Mouse (Mus musculus): Measurements from ENCODE around the gene Srpk2. TPM values are rescaled to one million over a fixed set of nuclear protein-coding genes. Genes with fewer than 3 reads are reported as not detected.

The Srpk2 gene
- polyA plus RNA-seq, 1 experiment = 66.9 TPM

DNA sequence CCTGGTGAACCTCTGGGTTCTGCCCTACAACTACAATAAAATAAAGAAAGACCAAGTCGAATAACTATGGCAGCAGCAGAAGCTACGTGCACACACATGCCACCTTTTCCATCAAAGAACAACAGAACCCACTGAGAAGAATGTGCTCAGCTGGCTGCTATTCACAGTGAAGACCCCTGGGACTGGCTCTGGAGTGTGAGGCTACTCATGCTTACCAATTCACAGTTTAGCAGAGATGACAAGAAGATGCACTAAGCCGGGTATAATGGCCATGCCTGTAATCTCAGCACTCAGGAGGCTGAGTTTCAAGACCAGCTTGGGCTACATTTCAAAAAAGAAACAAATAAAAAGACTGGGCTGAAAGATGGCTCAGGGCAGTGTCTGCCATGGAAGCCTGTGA lies 167.5 kb downstream of the Srpk2 start:
- H3K27ac ChIP-seq (ENCODE audit: insufficient read depth, low read length) = no peak overlapping the region
- peaks cover 9% of the 10 kb centered on the region for H3K4me1 ChIP-seq (ENCODE audit: control insufficient read depth, insufficient read depth, low read length)
- no peak overlapping the region for H3K4me3 ChIP-seq (ENCODE audit: insufficient read depth, low read length)
- TF ChIP-seq POLR2A (IDR thresholded peaks at IDR 0.05; ENCODE audit: low read depth, low read length) (no peak), CTCF (IDR thresholded peaks at IDR 0.05; ENCODE audit: borderline replicate concordance, insufficient read depth, low read length) (no peak)

GRCm38 (mm10) chr5:23515038-23515437 lies 169.4 kb downstream of the Srpk2 start:
- Histone ChIP-seq H3K27ac (ENCODE audit: insufficient read depth, low read length) (no peak overlapping the region), H3K4me1 (ENCODE audit: control insufficient read depth, insufficient read depth, low read length) (peaks cover 9% of the 10 kb centered on the region), H3K4me3 (ENCODE audit: insufficient read depth, low read length) (no peak overlapping the region)
- TF ChIP-seq POLR2A (IDR thresholded peaks at IDR 0.05; ENCODE audit: low read depth, low read length) = no peak
- TF ChIP-seq CTCF (IDR thresholded peaks at IDR 0.05; ENCODE audit: borderline replicate concordance, insufficient read depth, low read length) = no peak

GRCm38 (mm10) chr5:23513468-23513867 lies 170.9 kb downstream of the Srpk2 start:
- TF ChIP-seq POLR2A (IDR thresholded peaks at IDR 0.05; ENCODE audit: low read depth, low read length) (no peak), CTCF (IDR thresholded peaks at IDR 0.05; ENCODE audit: borderline replicate concordance, insufficient read depth, low read length) (no peak)
- no peak overlapping the region for H3K27ac ChIP-seq (ENCODE audit: insufficient read depth, low read length)
- H3K4me3 ChIP-seq (ENCODE audit: insufficient read depth, low read length) = no peak overlapping the region
- no peaks in the 10 kb centered on the region for H3K4me1 ChIP-seq (ENCODE audit: control insufficient read depth, insufficient read depth, low read length)

DNA sequence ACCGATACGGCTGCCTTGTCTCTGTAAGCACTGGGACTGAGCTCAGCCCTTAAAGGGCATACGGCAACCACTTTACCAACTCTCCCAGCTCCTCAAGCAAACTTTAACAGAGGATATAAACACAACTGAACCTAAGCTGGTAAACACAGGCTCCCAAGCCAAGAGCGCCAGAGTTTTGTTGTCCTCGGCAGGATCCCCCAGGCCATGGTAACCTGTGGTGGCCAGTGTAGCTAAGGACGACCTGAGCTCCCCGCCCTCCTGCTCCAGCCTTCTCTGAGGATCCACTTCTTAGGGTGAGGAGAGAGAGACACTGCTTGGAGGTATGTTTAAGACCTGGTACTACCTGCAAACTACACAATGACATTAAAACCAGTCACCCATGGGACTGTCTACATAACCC lies 171.9 kb downstream of the Srpk2 start:
- TF ChIP-seq POLR2A (IDR thresholded peaks at IDR 0.05; ENCODE audit: low read depth, low read length) (no peak), CTCF (IDR thresholded peaks at IDR 0.05; ENCODE audit: borderline replicate concordance, insufficient read depth, low read length) (no peak)
- H3K4me1 ChIP-seq (ENCODE audit: control insufficient read depth, insufficient read depth, low read length) = no peaks in the 10 kb centered on the region
- H3K4me3 ChIP-seq (ENCODE audit: insufficient read depth, low read length) = no peak overlapping the region
- H3K27ac ChIP-seq (ENCODE audit: insufficient read depth, low read length) = no peak overlapping the region

DNA sequence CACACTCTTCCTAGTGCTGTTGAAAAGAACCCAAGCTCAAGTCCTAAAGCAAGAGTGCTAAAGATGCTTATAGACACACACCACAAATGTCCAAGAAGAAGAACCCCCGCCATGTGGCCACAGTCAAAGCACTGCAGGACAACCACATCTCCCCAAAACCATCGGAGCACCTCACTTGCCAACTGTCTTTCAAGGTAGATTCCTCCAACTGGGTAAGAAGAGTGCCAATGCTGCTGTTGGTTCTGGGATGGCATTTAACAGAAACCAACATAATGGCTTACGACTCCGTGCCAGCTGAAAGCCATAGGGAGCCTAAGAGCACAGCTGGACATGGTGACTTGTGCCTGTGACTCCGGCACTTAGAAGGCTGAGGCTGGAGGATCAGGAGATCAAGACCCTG lies 173.0 kb downstream of the Srpk2 start:
- Histone ChIP-seq H3K27ac (ENCODE audit: insufficient read depth, low read length) (no peak overlapping the region), H3K4me1 (ENCODE audit: control insufficient read depth, insufficient read depth, low read length) (no peaks in the 10 kb centered on the region), H3K4me3 (ENCODE audit: insufficient read depth, low read length) (no peak overlapping the region)
- TF ChIP-seq CTCF (IDR thresholded peaks at IDR 0.05; ENCODE audit: borderline replicate concordance, insufficient read depth, low read length) (no peak), POLR2A (IDR thresholded peaks at IDR 0.05; ENCODE audit: low read depth, low read length) (no peak)

DNA sequence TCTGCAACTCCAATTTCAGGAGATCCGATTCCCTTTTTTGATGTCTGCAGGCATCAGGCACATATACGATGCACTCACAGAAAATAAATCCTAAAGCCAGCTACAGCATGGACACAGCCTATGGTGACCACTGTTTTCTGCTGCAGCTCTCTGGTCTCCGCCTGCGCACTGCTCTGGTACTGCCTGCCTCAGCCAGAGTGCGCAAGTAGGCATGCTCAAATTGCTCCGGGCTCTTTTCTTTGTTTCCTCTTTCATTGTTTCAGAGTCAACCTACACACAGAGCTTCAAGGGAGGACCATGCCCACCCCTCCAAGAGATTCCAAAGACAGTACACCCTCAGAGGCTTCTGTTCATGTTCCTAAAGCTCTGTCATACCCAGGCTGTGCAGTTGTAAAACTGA lies 175.8 kb downstream of the Srpk2 start:
- TF ChIP-seq CTCF (IDR thresholded peaks at IDR 0.05; ENCODE audit: borderline replicate concordance, insufficient read depth, low read length) (no peak), POLR2A (IDR thresholded peaks at IDR 0.05; ENCODE audit: low read depth, low read length) (no peak)
- H3K27ac ChIP-seq (ENCODE audit: insufficient read depth, low read length) = no peak overlapping the region
- H3K4me1 ChIP-seq (ENCODE audit: control insufficient read depth, insufficient read depth, low read length) = no peaks in the 10 kb centered on the region
- H3K4me3 ChIP-seq (ENCODE audit: insufficient read depth, low read length) = no peak overlapping the region

DNA sequence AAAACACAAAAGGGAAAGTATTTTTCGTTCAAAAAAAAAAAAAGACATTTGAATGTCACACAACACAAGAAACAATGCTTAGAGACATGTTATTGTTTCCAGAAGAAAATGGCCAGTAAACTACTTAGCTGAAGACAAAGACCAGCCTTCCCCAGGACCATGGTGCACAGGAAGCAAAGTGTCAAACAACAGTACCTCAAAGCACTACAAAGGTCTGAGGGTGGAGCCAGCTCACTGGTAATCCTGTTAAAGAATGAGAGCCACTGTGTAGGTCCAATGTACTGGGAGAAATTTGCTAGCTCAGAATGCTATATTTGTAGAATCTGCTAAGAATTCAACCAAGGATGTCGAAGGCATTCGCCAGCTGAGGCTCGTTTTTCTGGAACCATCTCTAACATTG lies 177.2 kb downstream of the Srpk2 start:
- H3K27ac ChIP-seq (ENCODE audit: insufficient read depth, low read length) = no peak overlapping the region
- no peaks in the 10 kb centered on the region for H3K4me1 ChIP-seq (ENCODE audit: control insufficient read depth, insufficient read depth, low read length)
- TF ChIP-seq POLR2A (IDR thresholded peaks at IDR 0.05; ENCODE audit: low read depth, low read length) (no peak), CTCF (IDR thresholded peaks at IDR 0.05; ENCODE audit: borderline replicate concordance, insufficient read depth, low read length) (no peak)
- no peak overlapping the region for H3K4me3 ChIP-seq (ENCODE audit: insufficient read depth, low read length)

GRCm38 (mm10) chr5:23505578-23505977 lies 178.8 kb downstream of the Srpk2 start:
- TF ChIP-seq CTCF (IDR thresholded peaks at IDR 0.05; ENCODE audit: borderline replicate concordance, insufficient read depth, low read length) (no peak), POLR2A (IDR thresholded peaks at IDR 0.05; ENCODE audit: low read depth, low read length) (no peak)
- H3K4me1 ChIP-seq (ENCODE audit: control insufficient read depth, insufficient read depth, low read length) = no peaks in the 10 kb centered on the region
- peak overlapping the region; percentile 77; the same call in 1 of the 2 replicates for H3K27ac ChIP-seq (ENCODE audit: insufficient read depth, low read length)
- H3K4me3 ChIP-seq (ENCODE audit: insufficient read depth, low read length) = no peak overlapping the region

DNA sequence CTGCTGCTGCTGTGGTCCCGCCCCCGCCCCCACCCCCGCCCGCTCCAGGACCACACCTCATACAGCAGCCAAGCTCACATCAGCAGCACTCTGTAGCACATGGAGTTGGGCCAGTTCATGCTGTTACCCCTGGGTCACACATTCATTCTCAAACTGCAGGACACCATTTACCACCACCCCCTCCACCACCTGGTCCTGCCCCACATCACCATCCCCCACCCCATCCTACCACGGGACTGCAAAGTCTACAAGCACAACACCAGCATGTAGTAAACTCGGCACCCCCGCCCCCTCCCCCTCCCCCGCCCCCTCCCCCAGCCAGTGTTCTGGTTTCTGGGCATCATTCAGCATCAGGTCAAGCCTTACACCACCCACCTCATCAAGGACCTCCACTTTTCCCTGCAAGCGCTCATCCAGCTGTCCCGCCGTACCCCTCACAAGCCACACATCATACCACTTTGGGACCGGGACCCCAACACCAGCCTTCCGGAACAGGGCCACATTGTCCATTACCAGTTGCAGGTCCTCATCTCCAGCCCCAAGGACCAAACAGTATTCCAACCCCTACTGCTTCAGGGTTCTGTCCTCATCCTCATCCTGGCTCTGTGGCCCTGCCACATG lies 182.0 kb downstream of the Srpk2 start:
- H3K4me3 ChIP-seq (ENCODE audit: insufficient read depth, low read length) = no peak overlapping the region
- TF ChIP-seq POLR2A (IDR thresholded peaks at IDR 0.05; ENCODE audit: low read depth, low read length) = no peak
- TF ChIP-seq CTCF (IDR thresholded peaks at IDR 0.05; ENCODE audit: borderline replicate concordance, insufficient read depth, low read length) = no peak
- H3K4me1 ChIP-seq (ENCODE audit: control insufficient read depth, insufficient read depth, low read length) = no peaks in the 10 kb centered on the region
- no peak overlapping the region for H3K27ac ChIP-seq (ENCODE audit: insufficient read depth, low read length)

GRCm38 (mm10) chr5:23501582-23502316 lies 182.7 kb downstream of the Srpk2 start:
- TF ChIP-seq CTCF (IDR thresholded peaks at IDR 0.05; ENCODE audit: borderline replicate concordance, insufficient read depth, low read length) (no peak), POLR2A (IDR thresholded peaks at IDR 0.05; ENCODE audit: low read depth, low read length) (no peak)
- Histone ChIP-seq H3K27ac (ENCODE audit: insufficient read depth, low read length) (no peak overlapping the region), H3K4me3 (ENCODE audit: insufficient read depth, low read length) (no peak overlapping the region), H3K4me1 (ENCODE audit: control insufficient read depth, insufficient read depth, low read length) (no peaks in the 10 kb centered on the region; the same call in 1 of the 2 replicates)

Measured in embryonic fibroblast, embryonic 13.5 days (primary cell).